Mouse (Mus musculus) cerebellum, postnatal 10 days (tissue): ENCODE results near the gene Itpripl2.

Experiments used
- DNase-seq, 2 experiments: peaks; one replicate each; pipeline ENCODE4 v3.0.0; 2021; ENCODE audit warnings: mixed read lengths in 2 of 2

Itpripl2 gene

DNA sequence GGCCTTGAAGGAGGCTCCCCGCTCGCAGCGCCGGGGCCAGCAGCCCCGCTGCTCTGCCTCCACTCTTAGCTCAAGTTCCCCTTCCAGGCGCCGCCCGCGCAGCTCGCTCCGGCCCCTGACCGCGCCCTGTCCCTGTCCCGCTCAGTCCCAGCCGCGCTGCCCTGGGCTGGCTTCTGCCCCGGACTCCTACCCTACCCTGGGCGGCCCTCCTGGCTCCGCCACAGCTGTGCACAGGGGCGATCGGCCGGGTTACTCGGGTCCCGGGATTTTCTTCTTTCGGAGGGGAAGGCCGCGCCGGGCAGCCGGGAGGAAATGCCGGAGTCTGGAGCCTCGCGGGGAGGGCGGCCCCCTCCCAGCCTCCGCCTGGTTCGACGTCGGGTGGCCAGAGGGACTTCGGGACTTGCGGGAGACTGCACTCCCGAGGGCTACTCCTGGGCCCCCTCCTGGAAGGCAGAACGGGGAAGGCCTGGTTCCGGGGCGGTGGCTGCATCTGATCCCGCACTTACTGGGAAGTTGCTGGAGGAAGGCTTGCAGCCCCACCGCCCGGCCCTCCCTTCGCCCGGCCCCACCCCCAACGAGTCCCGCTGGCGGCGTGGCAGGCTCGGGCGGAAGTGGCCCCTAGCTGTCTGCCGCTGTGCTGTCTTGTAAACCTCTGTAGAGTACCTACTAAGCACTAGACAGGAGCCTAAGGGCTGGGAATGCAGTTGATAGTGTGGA is at the start of gene Itpripl2:
TSS of gene Itpripl2 (minus strand) at position 545 of the 717 bp plus-strand sequence.
- DNase-seq: peak; percentile 36 to 50

GRCm38 (mm10) chr7:118535076-118535475 is 43.3 kb upstream of the Itpripl2 start:
- DNase-seq: no peak

- no peak for DNase-seq
These were observed 42.6 kb upstream of the Itpripl2 start for GRCm38 (mm10) chr7:118534326-118534725.

DNA sequence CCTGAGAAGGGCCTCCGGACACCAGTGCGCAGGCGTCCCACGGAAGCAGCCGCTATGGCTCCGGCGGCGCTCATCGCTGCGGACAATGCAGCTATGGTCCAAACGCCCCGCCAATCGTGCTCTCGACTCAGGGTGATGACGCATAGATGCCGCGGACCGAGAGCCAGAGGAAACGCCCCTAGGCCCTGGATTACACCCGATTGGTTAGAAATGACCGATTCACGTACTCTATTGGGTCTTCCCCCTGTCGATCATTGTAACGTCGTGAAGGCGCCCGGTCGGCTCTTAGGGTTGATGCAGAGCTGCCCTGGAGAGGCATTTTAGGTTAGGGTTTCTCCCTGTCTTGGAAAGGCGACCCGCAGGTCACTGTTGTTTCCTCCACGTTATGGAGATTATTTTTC is 41.4 kb upstream of the Itpripl2 start, which contains the start of gene Coq7:
TSS of gene Coq7 (minus strand) at position 179 of the 401 bp plus-strand sequence.
- peak; percentile 97 for DNase-seq

- DNase-seq: peak; percentile 99
These were observed 40.9 kb upstream of the Itpripl2 start for GRCm38 (mm10) chr7:118532519-118533177.

- no peak for DNase-seq
These were observed 35.2 kb upstream of the Itpripl2 start for GRCm38 (mm10) chr7:118526967-118527366.

- DNase-seq: no peak
These were observed 30.3 kb upstream of the Itpripl2 start for GRCm38 (mm10) chr7:118522077-118522476.

DNA sequence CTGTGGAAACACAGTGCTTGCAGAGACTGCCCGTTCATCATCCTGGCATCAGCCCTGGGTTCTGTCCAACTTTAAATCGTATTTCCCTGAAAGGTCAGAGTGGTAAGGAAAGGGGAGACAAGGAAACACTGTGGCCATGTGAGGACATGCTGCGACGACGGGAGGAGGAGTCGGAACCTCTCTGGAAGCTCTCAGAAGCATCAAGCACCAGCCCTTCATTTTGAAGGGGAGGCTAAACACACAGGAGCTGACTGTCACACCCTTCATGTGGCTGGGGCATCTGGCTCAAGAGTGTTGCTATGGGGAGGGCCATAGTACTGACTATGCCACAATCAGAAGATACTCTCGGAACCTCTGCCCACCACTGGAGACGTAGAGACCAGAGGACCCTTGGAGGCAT is 27.9 kb upstream of the Itpripl2 start:
- DNase-seq: no peak

DNA sequence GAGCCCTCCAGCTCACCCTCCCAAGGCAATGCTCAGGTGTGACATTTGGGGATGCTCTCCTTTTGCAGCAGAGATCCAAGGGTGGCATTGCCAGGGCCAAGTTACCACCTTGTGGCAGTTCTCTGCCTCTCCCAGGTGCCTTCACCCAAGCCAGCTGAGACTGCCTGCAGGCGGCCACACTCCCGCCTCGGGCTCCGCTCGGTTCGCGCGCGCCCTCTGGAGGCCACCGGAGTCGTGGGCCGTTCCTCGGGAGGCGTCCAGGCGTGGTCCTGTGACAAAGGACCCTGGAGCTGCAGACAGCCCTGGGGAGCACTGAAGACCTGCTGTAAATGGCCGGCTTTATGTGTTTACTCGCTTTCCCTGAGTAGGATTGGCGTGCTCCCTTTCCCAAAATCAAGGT is 26.9 kb upstream of the Itpripl2 start:
- peak; percentile 87 to 88 for DNase-seq

- DNase-seq: peak in 1 of 2 experiments; percentile 22
These were observed 26.0 kb upstream of the Itpripl2 start for GRCm38 (mm10) chr7:118517819-118518218.

DNA sequence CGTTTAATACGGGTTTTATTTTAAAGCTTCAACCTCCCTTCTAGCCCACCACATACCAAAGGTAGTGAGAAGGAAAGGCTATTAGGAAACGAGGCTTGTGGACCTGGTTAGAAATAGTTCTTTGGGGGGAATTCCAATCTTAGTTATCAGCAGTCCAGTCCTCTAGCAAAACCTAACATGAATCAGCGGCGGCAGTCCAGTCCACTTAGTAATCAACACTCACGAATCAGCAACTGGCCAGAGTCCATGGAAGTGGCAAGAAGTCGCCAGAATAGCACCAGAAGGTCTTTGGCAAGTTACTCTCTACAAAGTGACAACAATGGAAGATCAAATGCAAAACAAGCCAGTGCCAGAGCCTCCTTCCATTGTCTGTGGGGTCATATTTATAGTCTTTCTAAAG is 16.8 kb upstream of the Itpripl2 start:
- DNase-seq: no peak

DNA sequence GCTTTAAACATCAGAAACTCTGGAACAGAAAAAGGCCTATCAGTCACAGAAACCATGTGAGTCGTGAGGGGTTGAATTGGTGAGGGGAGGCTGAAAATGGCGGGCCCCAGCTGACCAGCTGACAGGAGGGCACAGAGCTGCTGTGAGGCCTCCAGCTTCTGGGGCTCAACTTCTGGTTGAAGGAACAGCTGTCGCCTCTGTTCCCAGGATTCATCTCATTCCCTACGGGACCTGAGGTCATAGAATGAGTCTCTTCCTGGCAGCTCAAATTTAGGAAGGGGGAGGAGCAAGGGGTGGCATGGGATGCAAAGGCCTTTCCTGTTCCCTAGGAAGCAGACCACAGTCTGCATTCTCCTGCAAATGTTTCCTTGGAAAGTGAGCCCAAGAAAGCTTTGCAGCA is 12.1 kb upstream of the Itpripl2 start:
- DNase-seq: no peak

- peak in 1 of 2 experiments; percentile 10 for DNase-seq
These were observed 10.6 kb upstream of the Itpripl2 start for GRCm38 (mm10) chr7:118502333-118502732.

DNA sequence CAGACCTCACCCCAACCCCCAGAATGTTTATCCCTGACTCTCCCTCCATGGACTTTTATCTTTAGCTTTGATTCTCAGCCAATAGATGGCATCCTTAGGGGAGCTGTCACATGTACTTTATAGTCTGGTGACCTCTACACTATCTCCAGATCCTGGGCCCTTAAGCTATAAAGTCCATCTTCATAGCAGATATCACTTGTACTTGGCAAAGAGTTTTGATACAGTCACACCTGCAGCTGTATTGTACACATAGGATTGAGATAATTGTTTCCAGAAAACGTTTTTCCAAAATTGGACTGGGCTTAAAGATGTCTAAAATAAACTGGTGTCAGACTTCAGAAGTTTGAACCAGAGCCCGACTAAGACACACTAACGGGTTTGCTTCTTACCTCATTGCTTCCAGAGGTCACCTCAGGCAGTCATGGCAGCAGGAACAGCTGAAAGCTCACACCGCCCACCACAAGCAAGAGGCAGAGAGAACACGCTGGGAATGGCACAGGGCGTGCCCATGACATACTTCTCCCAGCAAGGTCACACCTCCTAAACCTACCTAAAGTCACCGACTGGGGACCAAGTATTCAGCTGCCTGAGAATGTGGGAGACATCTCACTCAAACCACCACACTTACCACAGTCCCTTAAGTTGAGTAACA is 8.1 kb upstream of the Itpripl2 start:
- no peak for DNase-seq

DNA sequence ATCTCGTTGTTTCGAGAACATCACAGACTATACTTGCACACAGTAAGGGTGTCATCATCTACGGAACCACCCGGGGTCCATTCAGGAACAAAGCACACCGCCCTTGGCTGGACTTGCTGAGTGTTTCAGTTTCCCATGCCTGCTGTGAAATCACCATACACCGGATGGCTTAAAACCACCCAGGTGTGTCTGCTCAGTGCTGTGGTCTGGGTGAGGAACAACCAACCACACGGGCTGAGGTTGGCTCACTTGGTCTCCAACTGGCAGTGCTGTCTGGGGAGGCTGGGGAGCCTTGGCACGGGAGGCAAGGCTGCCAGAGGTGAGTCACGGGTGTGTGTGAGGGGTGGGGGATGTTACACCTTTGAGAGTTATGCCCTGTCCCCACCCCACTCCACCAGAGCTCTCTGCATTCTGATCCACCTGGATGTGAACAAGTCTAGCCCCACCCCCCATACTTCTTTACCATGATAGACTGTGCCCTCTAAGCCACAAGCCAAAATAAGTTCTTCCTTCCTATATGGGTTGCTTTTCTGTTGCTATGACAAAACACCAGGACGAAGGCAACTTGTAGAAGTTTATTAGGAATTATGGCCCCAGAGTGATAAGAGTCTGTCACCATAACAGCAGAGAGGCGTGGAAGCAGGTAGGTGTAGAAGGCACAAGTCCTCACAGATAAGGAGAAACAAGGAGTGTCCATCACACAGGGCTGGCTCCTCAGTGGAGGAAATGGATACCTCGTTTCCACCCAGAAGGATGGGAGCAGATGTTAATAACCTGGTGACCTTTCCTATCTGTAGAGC is 7.4 kb upstream of the Itpripl2 start:
- DNase-seq: no peak

GRCm38 (mm10) chr7:118494892-118495579 is 3.3 kb upstream of the Itpripl2 start:
- DNase-seq: no peak

DNA sequence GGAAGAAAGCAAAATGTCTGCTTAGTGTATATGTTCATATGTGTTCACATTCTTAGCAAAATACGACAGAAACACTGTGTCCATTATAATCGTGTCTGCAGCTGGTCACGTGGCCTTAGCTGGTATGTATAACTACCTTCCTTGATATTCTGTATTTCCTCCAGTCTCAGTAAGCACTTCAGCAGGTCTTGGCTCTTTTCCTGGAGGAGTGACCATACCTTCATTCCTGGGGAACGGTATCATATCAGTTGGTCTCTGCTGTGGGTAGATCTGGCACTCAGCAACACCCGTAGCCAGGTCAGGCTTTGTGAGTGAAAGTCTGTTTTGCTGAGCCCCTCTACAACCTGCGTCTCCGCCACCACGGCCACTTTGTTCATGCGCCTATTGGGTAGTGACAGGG is 2.1 kb upstream of the Itpripl2 start:
- no peak for DNase-seq

GRCm38 (mm10) chr7:118490666-118491430 is 927 bp downstream of the Itpripl2 start:
- DNase-seq: peak; percentile 60 to 65

DNA sequence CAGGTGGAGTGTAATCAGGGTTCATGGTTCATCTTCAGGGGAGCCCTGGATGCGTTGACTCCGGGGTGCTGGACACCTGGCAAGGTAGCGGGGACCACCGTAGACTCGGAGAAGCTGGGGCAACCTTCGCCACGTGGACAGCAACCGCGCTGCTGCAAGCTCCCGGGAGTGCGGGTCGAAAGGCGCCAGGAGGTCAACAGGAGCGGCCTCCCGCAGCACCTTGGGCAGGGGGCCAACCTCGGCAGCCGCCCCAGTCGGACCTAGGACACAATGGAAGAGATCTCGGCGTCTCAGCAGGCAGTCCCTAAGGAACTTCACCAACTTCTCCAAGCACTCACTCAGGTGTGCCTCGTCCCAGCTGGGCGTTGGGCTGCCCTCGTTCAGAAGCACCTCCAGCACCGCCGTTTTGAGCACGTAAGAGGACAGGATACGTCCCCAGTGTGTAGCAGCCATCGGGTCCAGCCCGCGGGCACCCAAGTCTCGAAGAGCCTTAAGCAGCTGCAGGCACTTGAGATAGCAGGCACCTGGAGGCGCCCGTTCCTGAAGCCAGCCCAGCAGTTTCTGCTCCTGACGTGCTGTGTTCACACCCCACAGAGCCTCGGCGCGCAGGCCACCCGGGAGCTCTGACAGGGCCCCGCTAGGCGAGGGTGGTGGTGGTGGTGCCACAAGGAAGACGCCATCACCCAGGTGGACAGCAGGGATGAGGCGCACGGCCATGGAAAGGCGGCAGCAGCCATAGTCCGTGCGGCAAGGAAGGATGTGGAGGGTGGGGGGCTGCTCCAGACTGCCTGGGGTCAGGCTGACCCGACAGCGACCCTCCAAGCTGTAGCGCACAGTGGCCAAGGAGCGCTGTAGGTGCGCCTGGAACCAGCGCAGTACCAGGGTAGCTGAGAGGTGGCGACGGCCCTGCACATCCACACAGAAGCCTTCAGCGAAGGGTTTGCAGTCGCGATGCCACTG is 1.8 kb downstream of the Itpripl2 start:
- DNase-seq: peak in 1 of 2 experiments; percentile 18

GRCm38 (mm10) chr7:118488060-118488664 is 3.6 kb downstream of the Itpripl2 start:
- no peak for DNase-seq
